Mouse (Mus musculus) right cerebral cortex, postnatal 10 days (tissue): ENCODE data around the gene Large2.
A peak's percentile ranks its signal among the peaks of the same experiment; 100 is the strongest.

Experiments used
- DNase-seq, 2 experiments: peaks; one replicate each; pipeline ENCODE4 v3.0.0; 2021; ENCODE audit warnings: low spot score in 2 of 2

Gene Large2

GRCm38 (mm10) chr2:92374514-92374913 lies at the start of gene Large2, which contains the start of gene Pex16:
Large2 (minus strand) TSS chr2:92374869.
Pex16 (plus strand) TSS chr2:92374676.
- DNase-seq: peak; percentile 74 to 81

GRCm38 (mm10) chr2:92423702-92424461 lies 49.2 kb upstream of the Large2 start:
- peak; percentile 89 to 90 for DNase-seq

GRCm38 (mm10) chr2:92423156-92423555 lies 48.5 kb upstream of the Large2 start:
- no peak for DNase-seq

GRCm38 (mm10) chr2:92422388-92423135 lies 47.9 kb upstream of the Large2 start:
- DNase-seq: no peak

GRCm38 (mm10) chr2:92421723-92422387 lies 47.2 kb upstream of the Large2 start:
- no peak for DNase-seq

- no peak for DNase-seq
Observed at GRCm38 (mm10) chr2:92411705-92412104, 37.0 kb upstream of the Large2 start.

- no peak for DNase-seq
Observed at GRCm38 (mm10) chr2:92408309-92409045, 33.8 kb upstream of the Large2 start.

- no peak for DNase-seq
Observed at GRCm38 (mm10) chr2:92405687-92406086, 31.0 kb upstream of the Large2 start.

GRCm38 (mm10) chr2:92404737-92405136 lies 30.1 kb upstream of the Large2 start:
- peak in 1 of 2 experiments; percentile 20 for DNase-seq

- DNase-seq: no peak
Observed at GRCm38 (mm10) chr2:92403776-92404319, 29.2 kb upstream of the Large2 start.

GRCm38 (mm10) chr2:92402591-92403326 lies 28.1 kb upstream of the Large2 start:
- DNase-seq: peak in 1 of 2 experiments; percentile 71

GRCm38 (mm10) chr2:92401091-92401561 lies 26.5 kb upstream of the Large2 start, which contains the start of gene Mapk8ip1:
Mapk8ip1 (minus strand) TSS chr2:92401263.
- DNase-seq: peak; percentile 53 to 66

- peak in 1 of 2 experiments; percentile 52 for DNase-seq
Observed at GRCm38 (mm10) chr2:92400682-92401081, 26.0 kb upstream of the Large2 start.

- peak in 1 of 2 experiments; percentile 38 for DNase-seq
Observed at GRCm38 (mm10) chr2:92399877-92400276, 25.2 kb upstream of the Large2 start.

GRCm38 (mm10) chr2:92397436-92397835 lies 22.8 kb upstream of the Large2 start:
- DNase-seq: no peak

GRCm38 (mm10) chr2:92395535-92395934 lies 20.9 kb upstream of the Large2 start:
- DNase-seq: no peak

GRCm38 (mm10) chr2:92392318-92393264 lies 17.9 kb upstream of the Large2 start:
- peak in 1 of 2 experiments; percentile 58 for DNase-seq

- peak in 1 of 2 experiments; percentile 52 for DNase-seq
Observed at GRCm38 (mm10) chr2:92391703-92392317, 17.1 kb upstream of the Large2 start.

GRCm38 (mm10) chr2:92391116-92391515 lies 16.4 kb upstream of the Large2 start:
- DNase-seq: peak in 1 of 2 experiments; percentile 46
